Mouse (Mus musculus): Measurements from ENCODE around the gene Rheb. TPM values are rescaled to one million over a fixed set of nuclear protein-coding genes. Genes with fewer than 3 reads are reported as not detected.
"Not testable (repeated sequence)": the region's sequence is repeated elsewhere in the genome, so short reads cannot be mapped to it uniquely, and the experiment has no call there.

Gene Rheb
- polyA plus RNA-seq, 1 experiment from 2014 or later = 193 TPM

GRCm38 (mm10) chr5:24843103-24843475, 665 bp upstream of the Rheb start:
- peak; percentile 49 for DNase-seq (ENCODE audit: low spot score)

GRCm38 (mm10) chr5:24841662-24842273, 656 bp downstream of the Rheb start:
- peak; percentile 62 for DNase-seq (ENCODE audit: low spot score)

GRCm38 (mm10) chr5:24840975-24841431, 1.4 kb downstream of the Rheb start:
- no peak for DNase-seq (ENCODE audit: low spot score)

- DNase-seq (ENCODE audit: low spot score) = no peak
These were observed 7.9 kb downstream of the Rheb start for GRCm38 (mm10) chr5:24834491-24834890.

- DNase-seq (ENCODE audit: low spot score) = no peak
These were observed 10.5 kb downstream of the Rheb start for GRCm38 (mm10) chr5:24831912-24832311.

- no peak for DNase-seq (ENCODE audit: low spot score)
These were observed 14.0 kb downstream of the Rheb start for GRCm38 (mm10) chr5:24828446-24828845.

- no peak for DNase-seq (ENCODE audit: low spot score)
These were observed 15.3 kb downstream of the Rheb start for GRCm38 (mm10) chr5:24827173-24827572.

GRCm38 (mm10) chr5:24826056-24826770, 16.2 kb downstream of the Rheb start:
- DNase-seq (ENCODE audit: low spot score) = peak; percentile 64

GRCm38 (mm10) chr5:24825365-24826055, 16.9 kb downstream of the Rheb start:
- DNase-seq (ENCODE audit: low spot score) = no peak

- DNase-seq (ENCODE audit: low spot score) = no peak
These were observed 18.5 kb downstream of the Rheb start for GRCm38 (mm10) chr5:24823864-24824405.

- DNase-seq (ENCODE audit: low spot score) = no peak
These were observed 19.6 kb downstream of the Rheb start for GRCm38 (mm10) chr5:24822781-24823180.

- not testable (repeated sequence) for DNase-seq (ENCODE audit: low spot score)
These were observed 20.2 kb downstream of the Rheb start for GRCm38 (mm10) chr5:24822231-24822630.

GRCm38 (mm10) chr5:24821403-24821841, 21.0 kb downstream of the Rheb start:
- DNase-seq (ENCODE audit: low spot score) = no peak

- no peak for DNase-seq (ENCODE audit: low spot score)
These were observed 21.8 kb downstream of the Rheb start for GRCm38 (mm10) chr5:24820627-24821026.

GRCm38 (mm10) chr5:24817191-24817590, 25.2 kb downstream of the Rheb start:
- DNase-seq (ENCODE audit: low spot score) = no peak

- no peak for DNase-seq (ENCODE audit: low spot score)
These were observed 28.5 kb downstream of the Rheb start for GRCm38 (mm10) chr5:24813946-24814345.

- no peak for DNase-seq (ENCODE audit: low spot score)
These were observed 29.4 kb downstream of the Rheb start for GRCm38 (mm10) chr5:24813005-24813404.

- no peak for DNase-seq (ENCODE audit: low spot score)
These were observed 37.2 kb downstream of the Rheb start for GRCm38 (mm10) chr5:24805222-24805621.

- DNase-seq (ENCODE audit: low spot score) = no peak
These were observed 37.8 kb downstream of the Rheb start for GRCm38 (mm10) chr5:24804661-24805060.

- no peak for DNase-seq (ENCODE audit: low spot score)
These were observed 40.4 kb downstream of the Rheb start for GRCm38 (mm10) chr5:24801841-24802624.

GRCm38 (mm10) chr5:24800416-24800815, 42.0 kb downstream of the Rheb start:
- peak; percentile 28 for DNase-seq (ENCODE audit: low spot score)
